Mouse (Mus musculus) hindbrain, embryonic 13.5 days (tissue): Measurements from ENCODE around the gene Cabp4. TPM values are rescaled to one million over a fixed set of nuclear protein-coding genes. Genes with fewer than 3 reads are reported as not detected.

Experiments
- ATAC-seq: fragments of 200-750 bp; cut with Nextera tagmentation; 2 replicates; pipeline ENCODE4 v1.8.0; 2017; ENCODE audit warnings: moderate TSS enrichment; ENCODE audit not compliant: low FRiP score
- H3K27ac ChIP-seq: fragments of 300-500 bp; sonication (generic); 2 replicates; pipeline ENCODE4 v1.5.1; 2015; ENCODE audit warnings: inconsistent platforms, mild to moderate bottlenecking, moderate library complexity
- H3K27me3 ChIP-seq: fragments of 300-500 bp; sonication (generic); 2 replicates; pipeline ENCODE4 v1.6.1; 2015; ENCODE audit warnings: mild to moderate bottlenecking, inconsistent platforms
- H3K36me3 ChIP-seq: fragments of 300-500 bp; sonication (generic); 2 replicates; pipeline ENCODE4 v1.6.1; 2015; ENCODE audit warnings: mild to moderate bottlenecking, inconsistent platforms
- H3K4me1 ChIP-seq: fragments of 300-500 bp; sonication (generic); replicated peaks from 2 replicates; pipeline ENCODE4 v1.6.1; 2015; ENCODE audit warnings: inconsistent platforms
- H3K4me2 ChIP-seq: fragments of 300-500 bp; sonication (generic); 2 replicates; pipeline ENCODE4 v1.6.1; 2015; ENCODE audit warnings: inconsistent platforms, mild to moderate bottlenecking, moderate library complexity
- H3K4me3 ChIP-seq: fragments of 300-500 bp; sonication (generic); 2 replicates; pipeline ENCODE4 v1.5.1; 2015; ENCODE audit warnings: mild to moderate bottlenecking, inconsistent platforms
- H3K9ac ChIP-seq: fragments of 300-500 bp; sonication (generic); 2 replicates; pipeline ENCODE4 v1.6.1; 2015; ENCODE audit warnings: mild to moderate bottlenecking, inconsistent platforms
- H3K9me3 ChIP-seq: fragments of 300-500 bp; sonication (generic); 2 replicates; pipeline ENCODE4 v1.6.1; 2016; ENCODE audit warnings: inconsistent platforms
- WGBS: fragments of 180-500 bp; shearing (Covaris S2); methylation state at CpG from one replicate; pipeline ENCODE4 v1.1.7; 2015; 5-methylcytosine and 5-hydroxymethylcytosine counted together
- polyA plus RNA-seq: library from polyadenylated mRNA; unstranded; fragments of >200 nt; fragmentation: Nextera tagmentation; extraction: Ambion mirVana; gene quantifications from 2 replicates; pipeline ENCODE4 v1.2.1, GENCODE M21; 2015

Cabp4 gene
- polyA plus RNA-seq, 1 experiment from 2014 or later, result 0.29 TPM

GRCm38 (mm10) chr19:4094348-4094747 is 49.5 kb downstream of the Cabp4 start:
- Histone ChIP-seq H3K27me3 (peaks cover 4% of the 10 kb centered on the region), H3K9me3 (no peaks in the 10 kb centered on the region), H3K4me1 (peaks cover 29% of the 10 kb centered on the region), H3K36me3 (no peaks in the 10 kb centered on the region), H3K9ac (no peak overlapping the region), H3K4me3 (no peak overlapping the region), H3K27ac (no peak overlapping the region), H3K4me2 (no peak overlapping the region)
- WGBS, result 80% methylated on average over 3 of the region's 3 CpGs
- ATAC-seq, result no peak

GRCm38 (mm10) chr19:4093772-4094171 is 50.1 kb downstream of the Cabp4 start:
- WGBS, result 81% methylated on average over 7 of the region's 7 CpGs
- peaks cover 23% of the 10 kb centered on the region for H3K4me1 ChIP-seq
- H3K27me3 ChIP-seq, result peaks cover 8% of the 10 kb centered on the region; the same call in 1 of the 2 replicates
- H3K4me3 ChIP-seq, result no peak overlapping the region
- H3K4me2 ChIP-seq, result no peak overlapping the region
- H3K27ac ChIP-seq, result no peak overlapping the region
- H3K9ac ChIP-seq, result no peak overlapping the region
- H3K9me3 ChIP-seq, result no peaks in the 10 kb centered on the region
- H3K36me3 ChIP-seq, result no peaks in the 10 kb centered on the region
- no peak for ATAC-seq

- 93% methylated on average over 3 of the region's 3 CpGs for WGBS
- no peak for ATAC-seq
- H3K4me1 ChIP-seq, result peaks cover 13% of the 10 kb centered on the region
Observed at GRCm38 (mm10) chr19:4092750-4093149, 51.1 kb downstream of the Cabp4 start.

GRCm38 (mm10) chr19:4091383-4091782 is 52.5 kb downstream of the Cabp4 start:
- no peak overlapping the region for H3K27ac ChIP-seq
- H3K9ac ChIP-seq, result no peak overlapping the region

More at GRCm38 (mm10) chr19:4092750-4093149, 51.1 kb downstream of the Cabp4 start:
- Histone ChIP-seq H3K27me3 (peaks cover 8% of the 10 kb centered on the region; the same call in 1 of the 2 replicates), H3K4me2 (no peak overlapping the region), H3K9ac (no peak overlapping the region), H3K4me3 (no peak overlapping the region), H3K36me3 (no peaks in the 10 kb centered on the region), H3K27ac (no peak overlapping the region), H3K9me3 (no peaks in the 10 kb centered on the region)

GRCm38 (mm10) chr19:4090446-4090845 is 53.4 kb downstream of the Cabp4 start:
- Histone ChIP-seq H3K9me3 (no peaks in the 10 kb centered on the region), H3K36me3 (no peaks in the 10 kb centered on the region), H3K27ac (no peak overlapping the region), H3K27me3 (peaks cover 22% of the 10 kb centered on the region; the same call in 1 of the 2 replicates), H3K4me1 (no peaks in the 10 kb centered on the region), H3K4me3 (no peak overlapping the region), H3K9ac (no peak overlapping the region), H3K4me2 (no peak overlapping the region)
- ATAC-seq, result no peak
- WGBS, result 91% methylated on average over 3 of the region's 3 CpGs

More at GRCm38 (mm10) chr19:4091383-4091782, 52.5 kb downstream of the Cabp4 start:
- Histone ChIP-seq H3K27me3 (peaks cover 16% of the 10 kb centered on the region; the same call in 1 of the 2 replicates), H3K9me3 (no peaks in the 10 kb centered on the region), H3K36me3 (no peaks in the 10 kb centered on the region), H3K4me2 (no peak overlapping the region), H3K4me3 (no peak overlapping the region), H3K4me1 (peaks cover 6% of the 10 kb centered on the region)
- whole genome bisulfite sequencing, result 68% methylated on average over 2 of the region's 2 CpGs
- ATAC-seq, result no peak

- H3K36me3 ChIP-seq, result no peaks in the 10 kb centered on the region
- no peak overlapping the region for H3K9ac ChIP-seq
- H3K27ac ChIP-seq, result no peak overlapping the region
- no peak for ATAC-seq
- H3K9me3 ChIP-seq, result no peaks in the 10 kb centered on the region
- no peak overlapping the region for H3K4me2 ChIP-seq
- 75% methylated on average over 6 of the region's 6 CpGs for WGBS
- H3K4me1 ChIP-seq, result no peaks in the 10 kb centered on the region
- peaks cover 26% of the 10 kb centered on the region; the same call in 1 of the 2 replicates for H3K27me3 ChIP-seq
- H3K4me3 ChIP-seq, result no peak overlapping the region
Observed at GRCm38 (mm10) chr19:4089128-4089527, 54.7 kb downstream of the Cabp4 start.

- Histone ChIP-seq H3K27me3 (peaks cover 32% of the 10 kb centered on the region; the same call in 1 of the 2 replicates), H3K9me3 (no peaks in the 10 kb centered on the region), H3K9ac (no peak overlapping the region), H3K4me1 (no peaks in the 10 kb centered on the region), H3K4me3 (no peak overlapping the region), H3K4me2 (no peak overlapping the region), H3K36me3 (no peaks in the 10 kb centered on the region), H3K27ac (no peak overlapping the region)
- 69% methylated on average over 5 of the region's 5 CpGs for WGBS
- no peak for ATAC-seq
Observed at GRCm38 (mm10) chr19:4088146-4088545, 55.7 kb downstream of the Cabp4 start.

- H3K9me3 ChIP-seq, result no peaks in the 10 kb centered on the region
- H3K9ac ChIP-seq, result no peak overlapping the region
- H3K27me3 ChIP-seq, result peaks cover 32% of the 10 kb centered on the region; the same call in 1 of the 2 replicates
- no peak overlapping the region for H3K4me2 ChIP-seq
- no peaks in the 10 kb centered on the region for H3K4me1 ChIP-seq
- H3K36me3 ChIP-seq, result no peaks in the 10 kb centered on the region
- 97% methylated on average over 5 of the region's 5 CpGs for WGBS
- no peak overlapping the region for H3K27ac ChIP-seq
- no peak overlapping the region for H3K4me3 ChIP-seq
- ATAC-seq, result no peak
Observed at GRCm38 (mm10) chr19:4087090-4087489, 56.7 kb downstream of the Cabp4 start.

- H3K36me3 ChIP-seq, result no peaks in the 10 kb centered on the region
- WGBS, result 92% methylated on average over 15 of the region's 15 CpGs
Observed at GRCm38 (mm10) chr19:4086156-4086555, 57.7 kb downstream of the Cabp4 start.

More at GRCm38 (mm10) chr19:4086156-4086555, 57.7 kb downstream of the Cabp4 start:
- Histone ChIP-seq H3K27ac (no peak overlapping the region), H3K9me3 (no peaks in the 10 kb centered on the region), H3K9ac (no peak overlapping the region), H3K4me2 (no peak overlapping the region), H3K4me3 (no peak overlapping the region), H3K27me3 (peaks cover 32% of the 10 kb centered on the region; the same call in 1 of the 2 replicates), H3K4me1 (no peaks in the 10 kb centered on the region)
- ATAC-seq, result no peak

Other genes starting within 250 kb of the Cabp4 start
- gene Tcirg1, start 236.9 kb downstream of the Cabp4 start, polyA plus RNA-seq, result 15.0 and 15.8 TPM in 2 replicates
- 261 and 264 TPM in 2 replicates for gene Ndufs8, start 231.3 kb downstream of the Cabp4 start, polyA plus RNA-seq
- 1.9 and 2.1 TPM in 2 replicates for gene Aldh3b1, start 214.2 kb downstream of the Cabp4 start, polyA plus RNA-seq
- 10.1 and 13.2 TPM in 2 replicates for gene Unc93b1, start 208.8 kb downstream of the Cabp4 start, polyA plus RNA-seq
- not detected in 2 replicates for gene Aldh3b3, start 185.4 kb downstream of the Cabp4 start, polyA plus RNA-seq
- 0.22 and 0.32 TPM in 2 replicates for gene Aldh3b2, start 171.7 kb downstream of the Cabp4 start, polyA plus RNA-seq
- 2.3 TPM in 2 replicates for gene Acy3, start 157.5 kb downstream of the Cabp4 start, polyA plus RNA-seq
- 0.32 and 1.2 TPM in 2 replicates for gene Tbx10, start 151.3 kb downstream of the Cabp4 start, polyA plus RNA-seq
- gene Nudt8, start 143.5 kb downstream of the Cabp4 start, polyA plus RNA-seq, result 22.3 and 27.5 TPM in 2 replicates
- gene Gm49405, start 143.4 kb downstream of the Cabp4 start, polyA plus RNA-seq, result 5.2 and 5.3 TPM in 2 replicates
- gene Doc2g, start 140.7 kb downstream of the Cabp4 start, polyA plus RNA-seq, result 6.5 and 7.8 TPM in 2 replicates
- gene Ndufv1, start 131.2 kb downstream of the Cabp4 start, polyA plus RNA-seq, result 220 and 241 TPM in 2 replicates
- 418 and 433 TPM in 2 replicates for gene Gstp1, start 106.0 kb downstream of the Cabp4 start, polyA plus RNA-seq
- 1.4 and 4.4 TPM in 2 replicates for gene Gstp2, start 98.0 kb downstream of the Cabp4 start, polyA plus RNA-seq
- gene Gstp3, start 84.5 kb downstream of the Cabp4 start, polyA plus RNA-seq, result not detected in 2 replicates
- gene Cabp2, start 62.5 kb downstream of the Cabp4 start, polyA plus RNA-seq, result not detected in 2 replicates
- gene Cdk2ap2, start 46.9 kb downstream of the Cabp4 start, polyA plus RNA-seq, result 79.8 and 81.0 TPM in 2 replicates
- gene Pitpnm1, start 44.0 kb downstream of the Cabp4 start, polyA plus RNA-seq, result 43.3 and 48.5 TPM in 2 replicates
- 90.3 and 91.7 TPM in 2 replicates for gene Aip, start 18.2 kb downstream of the Cabp4 start, polyA plus RNA-seq
- not detected in 2 replicates for gene Gpr152, start 4.2 kb downstream of the Cabp4 start, polyA plus RNA-seq
- 128 and 130 TPM in 2 replicates for gene Coro1b, start 4.6 kb upstream of the Cabp4 start, polyA plus RNA-seq
- gene Ptprcap, start 9.6 kb upstream of the Cabp4 start, polyA plus RNA-seq, result 0.47 and 0.66 TPM in 2 replicates
- gene Rps6kb2, start 19.3 kb upstream of the Cabp4 start, polyA plus RNA-seq, result 61.6 and 64.3 TPM in 2 replicates
- gene Carns1, start 31.4 kb upstream of the Cabp4 start, polyA plus RNA-seq, result 5.1 and 5.6 TPM in 2 replicates
- 0.88 and 1.1 TPM in 2 replicates for gene Tbc1d10c, start 47.3 kb upstream of the Cabp4 start, polyA plus RNA-seq
- gene Ppp1ca, start 48.0 kb upstream of the Cabp4 start, polyA plus RNA-seq, result 609 and 611 TPM in 2 replicates
- gene Rad9a, start 57.6 kb upstream of the Cabp4 start, polyA plus RNA-seq, result 20.4 and 24.6 TPM in 2 replicates
- gene Clcf1, start 70.2 kb upstream of the Cabp4 start, polyA plus RNA-seq, result 0.58 and 1.0 TPM in 2 replicates
- gene AC109138.7, start 70.3 kb upstream of the Cabp4 start, polyA plus RNA-seq, result not detected in 2 replicates
- 19.7 and 20.2 TPM in 2 replicates for gene Pold4, start 87.9 kb upstream of the Cabp4 start, polyA plus RNA-seq
- 10.4 and 10.6 TPM in 2 replicates for gene Ssh3, start 125.1 kb upstream of the Cabp4 start, polyA plus RNA-seq
- gene Ankrd13d, start 139.1 kb upstream of the Cabp4 start, polyA plus RNA-seq, result 29.9 and 33.1 TPM in 2 replicates
- gene Grk2, start 162.2 kb upstream of the Cabp4 start, polyA plus RNA-seq, result 19.6 and 20.0 TPM in 2 replicates